Mouse (Mus musculus): ENCODE data around the gene Olig2. TPM values are rescaled to one million over a fixed set of nuclear protein-coding genes. Genes with fewer than 3 reads are reported as not detected.

Gene Olig2
- polyA plus RNA-seq, 1 experiment, result 0.12 TPM

- H3K27ac ChIP-seq (ENCODE audit: control insufficient read depth, insufficient read depth, low read length), result no peak overlapping the region
- TF ChIP-seq POLR2A (IDR thresholded peaks at IDR 0.05; ENCODE audit: control insufficient read depth, extremely low read depth, insufficient read depth, low read length, poor library complexity) (no peak), CTCF (IDR thresholded peaks at IDR 0.05; ENCODE audit: borderline replicate concordance, control insufficient read depth, extremely low read depth, insufficient read depth, low read length, poor library complexity) (no peak)
- DNase-seq, result no peak
- H3K4me3 ChIP-seq (ENCODE audit: control insufficient read depth, insufficient read depth, low read length), result no peak overlapping the region
- WGBS, result 80% methylated on average over 6 of the region's 6 CpGs
- no peaks in the 10 kb centered on the region for H3K4me1 ChIP-seq (replicated peaks; ENCODE audit: control insufficient read depth, insufficient read depth, low read length)
- H3K36me3 ChIP-seq (ENCODE audit: control insufficient read depth, insufficient read depth, low read length), result no peaks in the 10 kb centered on the region
- peaks cover 10% of the 10 kb centered on the region for H3K27me3 ChIP-seq (ENCODE audit: control insufficient read depth, insufficient read depth, low read length)
These were observed 7.3 kb upstream of the Olig2 start for GRCm38 (mm10) chr16:91217948-91218347.

- DNase-seq, result no peak
- Histone ChIP-seq H3K27me3 (ENCODE audit: control insufficient read depth, insufficient read depth, low read length) (peaks cover 20% of the 10 kb centered on the region), H3K36me3 (ENCODE audit: control insufficient read depth, insufficient read depth, low read length) (no peaks in the 10 kb centered on the region), H3K4me1 (replicated peaks; ENCODE audit: control insufficient read depth, insufficient read depth, low read length) (no peaks in the 10 kb centered on the region), H3K27ac (ENCODE audit: control insufficient read depth, insufficient read depth, low read length) (no peak overlapping the region), H3K4me3 (ENCODE audit: control insufficient read depth, insufficient read depth, low read length) (no peak overlapping the region)
- TF ChIP-seq POLR2A (IDR thresholded peaks at IDR 0.05; ENCODE audit: control insufficient read depth, extremely low read depth, insufficient read depth, low read length, poor library complexity), result no peak
- 22% methylated on average over 14 of the region's 14 CpGs for WGBS
These were observed 6.0 kb upstream of the Olig2 start for GRCm38 (mm10) chr16:91219246-91219645.

GRCm38 (mm10) chr16:91222171-91222642 lies 3.0 kb upstream of the Olig2 start:
- 4% methylated on average over 25 of the region's 25 CpGs for WGBS
- DNase-seq, result no peak
- 0 out of 2 replicates have a peak, but pooled peaks cover 4% of the 10 kb centered on the region for H3K4me1 ChIP-seq (replicated peaks; ENCODE audit: control insufficient read depth, insufficient read depth, low read length)
- no peak for TF ChIP-seq POLR2A (IDR thresholded peaks at IDR 0.05; ENCODE audit: control insufficient read depth, extremely low read depth, insufficient read depth, low read length, poor library complexity)
- no peak for TF ChIP-seq CTCF (IDR thresholded peaks at IDR 0.05; ENCODE audit: borderline replicate concordance, control insufficient read depth, extremely low read depth, insufficient read depth, low read length, poor library complexity)
- H3K4me3 ChIP-seq (ENCODE audit: control insufficient read depth, insufficient read depth, low read length), result no peak overlapping the region
- no peak overlapping the region for H3K27ac ChIP-seq (ENCODE audit: control insufficient read depth, insufficient read depth, low read length)
- no peaks in the 10 kb centered on the region for H3K36me3 ChIP-seq (ENCODE audit: control insufficient read depth, insufficient read depth, low read length)
- peaks cover 27% of the 10 kb centered on the region for H3K27me3 ChIP-seq (ENCODE audit: control insufficient read depth, insufficient read depth, low read length)

GRCm38 (mm10) chr16:91222643-91223271 lies 2.5 kb upstream of the Olig2 start:
- no peak overlapping the region for H3K27ac ChIP-seq (ENCODE audit: control insufficient read depth, insufficient read depth, low read length)
- no peak for DNase-seq
- H3K4me3 ChIP-seq (ENCODE audit: control insufficient read depth, insufficient read depth, low read length), result no peak overlapping the region
- H3K27me3 ChIP-seq (ENCODE audit: control insufficient read depth, insufficient read depth, low read length), result peaks cover 31% of the 10 kb centered on the region
- WGBS, result 2% methylated on average over 27 of the region's 27 CpGs
- H3K36me3 ChIP-seq (ENCODE audit: control insufficient read depth, insufficient read depth, low read length), result no peaks in the 10 kb centered on the region
- H3K4me1 ChIP-seq (replicated peaks; ENCODE audit: control insufficient read depth, insufficient read depth, low read length), result 0 out of 2 replicates have a peak, but pooled peaks cover 4% of the 10 kb centered on the region
- TF ChIP-seq POLR2A (IDR thresholded peaks at IDR 0.05; ENCODE audit: control insufficient read depth, extremely low read depth, insufficient read depth, low read length, poor library complexity), result no peak
- no peak for TF ChIP-seq CTCF (IDR thresholded peaks at IDR 0.05; ENCODE audit: borderline replicate concordance, control insufficient read depth, extremely low read depth, insufficient read depth, low read length, poor library complexity)

GRCm38 (mm10) chr16:91223327-91224067 lies 1.8 kb upstream of the Olig2 start:
- H3K27me3 ChIP-seq (ENCODE audit: control insufficient read depth, insufficient read depth, low read length), result peaks cover 31% of the 10 kb centered on the region
- H3K4me1 ChIP-seq (replicated peaks; ENCODE audit: control insufficient read depth, insufficient read depth, low read length), result 0 out of 2 replicates have a peak, but pooled peaks cover 4% of the 10 kb centered on the region
- 4% methylated on average over 35 of the region's 35 CpGs for WGBS
- TF ChIP-seq CTCF (IDR thresholded peaks at IDR 0.05; ENCODE audit: borderline replicate concordance, control insufficient read depth, extremely low read depth, insufficient read depth, low read length, poor library complexity), result no peak
- no peak for TF ChIP-seq POLR2A (IDR thresholded peaks at IDR 0.05; ENCODE audit: control insufficient read depth, extremely low read depth, insufficient read depth, low read length, poor library complexity)
- no peak for DNase-seq
- no peaks in the 10 kb centered on the region for H3K36me3 ChIP-seq (ENCODE audit: control insufficient read depth, insufficient read depth, low read length)
- no peak overlapping the region for H3K4me3 ChIP-seq (ENCODE audit: control insufficient read depth, insufficient read depth, low read length)
- no peak overlapping the region for H3K27ac ChIP-seq (ENCODE audit: control insufficient read depth, insufficient read depth, low read length)

- H3K4me1 ChIP-seq (replicated peaks; ENCODE audit: control insufficient read depth, insufficient read depth, low read length), result 0 out of 2 replicates have a peak, but pooled peaks cover 4% of the 10 kb centered on the region
- no peak overlapping the region for H3K27ac ChIP-seq (ENCODE audit: control insufficient read depth, insufficient read depth, low read length)
- H3K27me3 ChIP-seq (ENCODE audit: control insufficient read depth, insufficient read depth, low read length), result peaks cover 31% of the 10 kb centered on the region
- no peaks in the 10 kb centered on the region for H3K36me3 ChIP-seq (ENCODE audit: control insufficient read depth, insufficient read depth, low read length)
- WGBS, result 8% methylated on average over 10 of the region's 10 CpGs
- no peak for DNase-seq
- H3K4me3 ChIP-seq (ENCODE audit: control insufficient read depth, insufficient read depth, low read length), result no peak overlapping the region
- TF ChIP-seq CTCF (IDR thresholded peaks at IDR 0.05; ENCODE audit: borderline replicate concordance, control insufficient read depth, extremely low read depth, insufficient read depth, low read length, poor library complexity) (no peak), POLR2A (IDR thresholded peaks at IDR 0.05; ENCODE audit: control insufficient read depth, extremely low read depth, insufficient read depth, low read length, poor library complexity) (no peak)
These were observed 1.2 kb upstream of the Olig2 start for GRCm38 (mm10) chr16:91224068-91224402.
